Mouse (Mus musculus): Measurements from ENCODE around the gene Mettl27. TPM values are rescaled to one million over a fixed set of nuclear protein-coding genes. Genes with fewer than 3 reads are reported as not detected.
A peak's percentile ranks its signal among the peaks of the same experiment; 100 is the strongest.
"Not testable (repeated sequence)": the region's sequence is repeated elsewhere in the genome, so short reads cannot be mapped to it uniquely, and the experiment has no call there.

The Mettl27 gene
- total and polyA plus RNA-seq, 2 experiments, result 13.5 to 30.0 TPM

- Histone ChIP-seq H3K9ac (ENCODE audit: low read depth, low read length) (no peak overlapping the region), H3K27ac (replicated peaks; ENCODE audit: insufficient read depth, low read depth, low read length) (no peak overlapping the region), H3K27me3 (ENCODE audit: control insufficient read depth, insufficient read depth, low read length) (no peaks in the 10 kb centered on the region), H3K36me3 (ENCODE audit: control insufficient read depth, insufficient read depth, low read length) (no peaks in the 10 kb centered on the region), H3K4me1 (ENCODE audit: control insufficient read depth, insufficient read depth, low read length) (no peaks in the 10 kb centered on the region), H3K4me3 (ENCODE audit: insufficient read depth, low read depth, low read length) (no peak overlapping the region), H3K79me2 (ENCODE audit: control insufficient read depth, insufficient read depth, low read length) (no peaks in the 10 kb centered on the region)
- 72% methylated on average over 6 of the region's 6 CpGs for WGBS
- no peak for DNase-seq (ENCODE audit: extremely low read depth, low read depth, low spot score)
- TF ChIP-seq POLR2A (IDR thresholded peaks at IDR 0.05; ENCODE audit: extremely low read depth, insufficient read depth, low read length) (no peak), CTCF (IDR thresholded peaks at IDR 0.05; ENCODE audit: low read depth, low read length) (no peak)
These were observed 9.0 kb upstream of the Mettl27 start for GRCm38 (mm10) chr5:134923141-134923540.

GRCm38 (mm10) chr5:134926726-134927125 is 5.4 kb upstream of the Mettl27 start:
- WGBS, result 85% methylated on average over 4 of the region's 4 CpGs
- H3K4me3 ChIP-seq (ENCODE audit: insufficient read depth, low read depth, low read length), result no peak overlapping the region
- H3K36me3 ChIP-seq (ENCODE audit: control insufficient read depth, insufficient read depth, low read length), result no peaks in the 10 kb centered on the region
- H3K27me3 ChIP-seq (ENCODE audit: control insufficient read depth, insufficient read depth, low read length), result no peaks in the 10 kb centered on the region
- H3K9ac ChIP-seq (ENCODE audit: low read depth, low read length), result no peak overlapping the region
- no peak overlapping the region for H3K27ac ChIP-seq (replicated peaks; ENCODE audit: insufficient read depth, low read depth, low read length)
- no peak for DNase-seq (ENCODE audit: extremely low read depth, low read depth, low spot score)
- TF ChIP-seq POLR2A (IDR thresholded peaks at IDR 0.05; ENCODE audit: extremely low read depth, insufficient read depth, low read length), result no peak
- TF ChIP-seq CTCF (IDR thresholded peaks at IDR 0.05; ENCODE audit: low read depth, low read length), result no peak
- H3K4me1 ChIP-seq (ENCODE audit: control insufficient read depth, insufficient read depth, low read length), result no peaks in the 10 kb centered on the region
- H3K79me2 ChIP-seq (ENCODE audit: control insufficient read depth, insufficient read depth, low read length), result no peaks in the 10 kb centered on the region

GRCm38 (mm10) chr5:134929988-134930387 is 2.2 kb upstream of the Mettl27 start:
- no peak overlapping the region for H3K27ac ChIP-seq (replicated peaks; ENCODE audit: insufficient read depth, low read depth, low read length)
- H3K4me3 ChIP-seq (ENCODE audit: insufficient read depth, low read depth, low read length), result no peak overlapping the region
- H3K36me3 ChIP-seq (ENCODE audit: control insufficient read depth, insufficient read depth, low read length), result no peaks in the 10 kb centered on the region
- no peaks in the 10 kb centered on the region for H3K79me2 ChIP-seq (ENCODE audit: control insufficient read depth, insufficient read depth, low read length)
- H3K4me1 ChIP-seq (ENCODE audit: control insufficient read depth, insufficient read depth, low read length), result no peaks in the 10 kb centered on the region
- H3K9ac ChIP-seq (ENCODE audit: low read depth, low read length), result no peak overlapping the region
- H3K27me3 ChIP-seq (ENCODE audit: control insufficient read depth, insufficient read depth, low read length), result no peaks in the 10 kb centered on the region
- no peak for DNase-seq (ENCODE audit: extremely low read depth, low read depth, low spot score)
- WGBS, result 98% methylated on average over 2 of the region's 2 CpGs
- TF ChIP-seq POLR2A (IDR thresholded peaks at IDR 0.05; ENCODE audit: extremely low read depth, insufficient read depth, low read length) (no peak), CTCF (IDR thresholded peaks at IDR 0.05; ENCODE audit: low read depth, low read length) (no peak)

GRCm38 (mm10) chr5:134932903-134933276 is 722 bp downstream of the Mettl27 start:
- Histone ChIP-seq H3K27ac (replicated peaks; ENCODE audit: insufficient read depth, low read depth, low read length) (peak overlapping the region; percentile 76; the same call in 1 of the 2 replicates), H3K79me2 (ENCODE audit: control insufficient read depth, insufficient read depth, low read length) (no peaks in the 10 kb centered on the region), H3K36me3 (ENCODE audit: control insufficient read depth, insufficient read depth, low read length) (no peaks in the 10 kb centered on the region), H3K9ac (ENCODE audit: low read depth, low read length) (peak overlapping the region; percentile 96), H3K4me3 (ENCODE audit: insufficient read depth, low read depth, low read length) (peak overlapping the region; percentile 94), H3K27me3 (ENCODE audit: control insufficient read depth, insufficient read depth, low read length) (no peaks in the 10 kb centered on the region), H3K4me1 (ENCODE audit: control insufficient read depth, insufficient read depth, low read length) (no peaks in the 10 kb centered on the region)
- no peak for TF ChIP-seq POLR2A (IDR thresholded peaks at IDR 0.05; ENCODE audit: extremely low read depth, insufficient read depth, low read length)
- TF ChIP-seq CTCF (IDR thresholded peaks at IDR 0.05; ENCODE audit: low read depth, low read length), result peak; percentile 47
- peak; percentile 66 for DNase-seq (ENCODE audit: extremely low read depth, low read depth, low spot score)
- WGBS, result 46% methylated on average over 9 of the region's 9 CpGs

GRCm38 (mm10) chr5:134933281-134933680 is 1.1 kb downstream of the Mettl27 start:
- TF ChIP-seq CTCF (IDR thresholded peaks at IDR 0.05; ENCODE audit: low read depth, low read length), result no peak
- no peak for TF ChIP-seq POLR2A (IDR thresholded peaks at IDR 0.05; ENCODE audit: extremely low read depth, insufficient read depth, low read length)
- DNase-seq (ENCODE audit: extremely low read depth, low read depth, low spot score), result no peak
- Histone ChIP-seq H3K4me1 (ENCODE audit: control insufficient read depth, insufficient read depth, low read length) (no peaks in the 10 kb centered on the region), H3K36me3 (ENCODE audit: control insufficient read depth, insufficient read depth, low read length) (no peaks in the 10 kb centered on the region), H3K27me3 (ENCODE audit: control insufficient read depth, insufficient read depth, low read length) (no peaks in the 10 kb centered on the region), H3K9ac (ENCODE audit: low read depth, low read length) (no peak overlapping the region), H3K79me2 (ENCODE audit: control insufficient read depth, insufficient read depth, low read length) (no peaks in the 10 kb centered on the region), H3K27ac (replicated peaks; ENCODE audit: insufficient read depth, low read depth, low read length) (no peak overlapping the region), H3K4me3 (ENCODE audit: insufficient read depth, low read depth, low read length) (no peak overlapping the region)
- WGBS, result 86% methylated on average over 8 of the region's 8 CpGs

- not testable (repeated sequence) for H3K4me1 ChIP-seq (ENCODE audit: control insufficient read depth, insufficient read depth, low read length); H3K36me3 ChIP-seq (ENCODE audit: control insufficient read depth, insufficient read depth, low read length); H3K27me3 ChIP-seq (ENCODE audit: control insufficient read depth, insufficient read depth, low read length); H3K27ac ChIP-seq (replicated peaks; ENCODE audit: insufficient read depth, low read depth, low read length); H3K4me3 ChIP-seq (ENCODE audit: insufficient read depth, low read depth, low read length); DNase-seq (ENCODE audit: extremely low read depth, low read depth, low spot score); H3K79me2 ChIP-seq (ENCODE audit: control insufficient read depth, insufficient read depth, low read length); H3K9ac ChIP-seq (ENCODE audit: low read depth, low read length)
- WGBS, result 92% methylated on average over 5 of the region's 5 CpGs
These were observed 1.5 kb downstream of the Mettl27 start for GRCm38 (mm10) chr5:134933686-134934085.

All from liver, adult 2 months (tissue).